Mouse (Mus musculus): ENCODE measurements around the gene Tldc2. TPM values are rescaled to one million over a fixed set of nuclear protein-coding genes. Genes with fewer than 3 reads are reported as not detected.
A peak's percentile ranks its signal among the peaks of the same experiment; 100 is the strongest.

The Tldc2 gene
- polyA plus RNA-seq, 1 experiment from 2014 or later, result not detected

GRCm38 (mm10) chr2:157064978-157065878 lies 21.6 kb upstream of the Tldc2 start:
- Histone ChIP-seq H3K4me3 (no peak overlapping the region), H3K27me3 (ENCODE audit: low read depth, poor library complexity, severe bottlenecking) (no peaks in the 10 kb centered on the region), H3K4me1 (peaks cover 47% of the 10 kb centered on the region), H3K36me3 (peaks cover 78% of the 10 kb centered on the region), H3K9me3 (replicated peaks) (no peaks in the 10 kb centered on the region), H3K27ac (no peak overlapping the region)
- 82% methylated on average over 14 of the region's 14 CpGs for WGBS
- DNase-seq (ENCODE audit: low spot score), result no peak

GRCm38 (mm10) chr2:157065879-157066226 lies 21.0 kb upstream of the Tldc2 start:
- 81% methylated on average over 7 of the region's 7 CpGs for WGBS
- Histone ChIP-seq H3K9me3 (replicated peaks) (no peaks in the 10 kb centered on the region), H3K4me1 (peaks cover 53% of the 10 kb centered on the region), H3K4me3 (no peak overlapping the region), H3K27me3 (ENCODE audit: low read depth, poor library complexity, severe bottlenecking) (no peaks in the 10 kb centered on the region), H3K27ac (no peak overlapping the region), H3K36me3 (peaks cover 77% of the 10 kb centered on the region)
- DNase-seq (ENCODE audit: low spot score), result no peak

GRCm38 (mm10) chr2:157066731-157067430 lies 20.0 kb upstream of the Tldc2 start:
- WGBS, result 81% methylated on average over 7 of the region's 7 CpGs
- H3K27me3 ChIP-seq (ENCODE audit: low read depth, poor library complexity, severe bottlenecking), result no peaks in the 10 kb centered on the region
- no peaks in the 10 kb centered on the region for H3K9me3 ChIP-seq (replicated peaks)
- no peak overlapping the region for H3K4me3 ChIP-seq
- peaks cover 63% of the 10 kb centered on the region for H3K4me1 ChIP-seq
- peaks cover 78% of the 10 kb centered on the region for H3K36me3 ChIP-seq
- no peak overlapping the region for H3K27ac ChIP-seq
- DNase-seq (ENCODE audit: low spot score), result no peak

GRCm38 (mm10) chr2:157068701-157069354 lies 18.0 kb upstream of the Tldc2 start:
- WGBS, result 83% methylated on average over 14 of the region's 14 CpGs
- no peak for DNase-seq (ENCODE audit: low spot score)
- Histone ChIP-seq H3K27me3 (ENCODE audit: low read depth, poor library complexity, severe bottlenecking) (no peaks in the 10 kb centered on the region), H3K4me1 (peaks cover 65% of the 10 kb centered on the region), H3K9me3 (replicated peaks) (no peaks in the 10 kb centered on the region), H3K4me3 (no peak overlapping the region), H3K36me3 (peaks cover 79% of the 10 kb centered on the region), H3K27ac (peak overlapping the region; percentile 39; the same call in 1 of the 2 replicates)

GRCm38 (mm10) chr2:157069355-157069735 lies 17.5 kb upstream of the Tldc2 start:
- whole genome bisulfite sequencing, result 59% methylated on average over 3 of the region's 3 CpGs
- Histone ChIP-seq H3K4me1 (peaks cover 65% of the 10 kb centered on the region), H3K27ac (peak overlapping the region; percentile 39; the same call in 1 of the 2 replicates), H3K9me3 (replicated peaks) (no peaks in the 10 kb centered on the region), H3K4me3 (no peak overlapping the region), H3K27me3 (ENCODE audit: low read depth, poor library complexity, severe bottlenecking) (no peaks in the 10 kb centered on the region), H3K36me3 (peaks cover 79% of the 10 kb centered on the region)
- no peak for DNase-seq (ENCODE audit: low spot score)

GRCm38 (mm10) chr2:157069755-157070315 lies 17.0 kb upstream of the Tldc2 start:
- 53% methylated on average over 3 of the region's 3 CpGs for whole genome bisulfite sequencing
- H3K4me1 ChIP-seq, result peaks cover 66% of the 10 kb centered on the region
- peaks cover 77% of the 10 kb centered on the region for H3K36me3 ChIP-seq
- H3K4me3 ChIP-seq, result no peak overlapping the region
- H3K27me3 ChIP-seq (ENCODE audit: low read depth, poor library complexity, severe bottlenecking), result no peaks in the 10 kb centered on the region
- DNase-seq (ENCODE audit: low spot score), result no peak
- no peaks in the 10 kb centered on the region for H3K9me3 ChIP-seq (replicated peaks)
- H3K27ac ChIP-seq, result 0 out of 2 replicates have a peak overlapping the region, but pooled peaks have one; percentile 39

- 0 out of 2 replicates have a peak overlapping the region, but pooled peaks have one; percentile 15 for H3K27ac ChIP-seq
- no peaks in the 10 kb centered on the region for H3K27me3 ChIP-seq (ENCODE audit: low read depth, poor library complexity, severe bottlenecking)
- peaks cover 67% of the 10 kb centered on the region for H3K4me1 ChIP-seq
- H3K36me3 ChIP-seq, result peaks cover 78% of the 10 kb centered on the region
- WGBS, result 70% methylated on average over 9 of the region's 9 CpGs
- no peak overlapping the region for H3K4me3 ChIP-seq
- no peak for DNase-seq (ENCODE audit: low spot score)
- no peaks in the 10 kb centered on the region for H3K9me3 ChIP-seq (replicated peaks)
These were observed 16.5 kb upstream of the Tldc2 start for GRCm38 (mm10) chr2:157070365-157070764.

GRCm38 (mm10) chr2:157071556-157071955 lies 15.3 kb upstream of the Tldc2 start:
- H3K4me1 ChIP-seq, result peaks cover 71% of the 10 kb centered on the region
- H3K36me3 ChIP-seq, result peaks cover 82% of the 10 kb centered on the region
- WGBS, result 83% methylated on average over 2 of the region's 2 CpGs
- H3K27me3 ChIP-seq (ENCODE audit: low read depth, poor library complexity, severe bottlenecking), result no peaks in the 10 kb centered on the region
- no peaks in the 10 kb centered on the region for H3K9me3 ChIP-seq (replicated peaks)
- H3K4me3 ChIP-seq, result no peak overlapping the region
- no peak overlapping the region for H3K27ac ChIP-seq
- DNase-seq (ENCODE audit: low spot score), result no peak

- no peak for DNase-seq (ENCODE audit: low spot score)
- Histone ChIP-seq H3K4me1 (peaks cover 78% of the 10 kb centered on the region), H3K27me3 (ENCODE audit: low read depth, poor library complexity, severe bottlenecking) (no peaks in the 10 kb centered on the region), H3K36me3 (peaks cover 84% of the 10 kb centered on the region), H3K27ac (no peak overlapping the region), H3K4me3 (no peak overlapping the region), H3K9me3 (replicated peaks) (no peaks in the 10 kb centered on the region)
- WGBS, result 86% methylated on average over 9 of the region's 9 CpGs
These were observed 14.4 kb upstream of the Tldc2 start for GRCm38 (mm10) chr2:157072316-157072990.

- no peak for DNase-seq (ENCODE audit: low spot score)
- H3K27me3 ChIP-seq (ENCODE audit: low read depth, poor library complexity, severe bottlenecking), result no peaks in the 10 kb centered on the region
- peaks cover 81% of the 10 kb centered on the region for H3K4me1 ChIP-seq
- 86% methylated on average over 9 of the region's 9 CpGs for WGBS
- no peak overlapping the region for H3K4me3 ChIP-seq
- peaks cover 83% of the 10 kb centered on the region for H3K36me3 ChIP-seq
- no peaks in the 10 kb centered on the region for H3K9me3 ChIP-seq (replicated peaks)
- no peak overlapping the region for H3K27ac ChIP-seq
These were observed 13.3 kb upstream of the Tldc2 start for GRCm38 (mm10) chr2:157073378-157074052.

GRCm38 (mm10) chr2:157074186-157074724 lies 12.6 kb upstream of the Tldc2 start:
- peaks cover 80% of the 10 kb centered on the region for H3K36me3 ChIP-seq

More at GRCm38 (mm10) chr2:157074186-157074724, 12.6 kb upstream of the Tldc2 start:
- H3K9me3 ChIP-seq (replicated peaks), result no peaks in the 10 kb centered on the region
- WGBS, result 87% methylated on average over 9 of the region's 9 CpGs
- H3K27ac ChIP-seq, result no peak overlapping the region
- no peak for DNase-seq (ENCODE audit: low spot score)
- no peak overlapping the region for H3K4me3 ChIP-seq
- H3K27me3 ChIP-seq (ENCODE audit: low read depth, poor library complexity, severe bottlenecking), result no peaks in the 10 kb centered on the region
- H3K4me1 ChIP-seq, result peaks cover 78% of the 10 kb centered on the region

Measured in limb, embryonic 10.5 days (tissue).